Mouse (Mus musculus): ENCODE measurements at regions not wholly inside any gene's neighbourhood (a gene's known extent, or its start where the extent isn't known, plus 50 kb on each side); places are given as distances from the start of the nearest gene placed in this dataset.

GRCm38 (mm10) chr15:51536317-51536716, 2348.4 kb upstream of the Gm7489 start:
- DNase-seq (ENCODE audit: extremely low spot score in 1 of 2, low spot score in 1 of 2): peak in 1 of 2 experiments; percentile 7

DNA sequence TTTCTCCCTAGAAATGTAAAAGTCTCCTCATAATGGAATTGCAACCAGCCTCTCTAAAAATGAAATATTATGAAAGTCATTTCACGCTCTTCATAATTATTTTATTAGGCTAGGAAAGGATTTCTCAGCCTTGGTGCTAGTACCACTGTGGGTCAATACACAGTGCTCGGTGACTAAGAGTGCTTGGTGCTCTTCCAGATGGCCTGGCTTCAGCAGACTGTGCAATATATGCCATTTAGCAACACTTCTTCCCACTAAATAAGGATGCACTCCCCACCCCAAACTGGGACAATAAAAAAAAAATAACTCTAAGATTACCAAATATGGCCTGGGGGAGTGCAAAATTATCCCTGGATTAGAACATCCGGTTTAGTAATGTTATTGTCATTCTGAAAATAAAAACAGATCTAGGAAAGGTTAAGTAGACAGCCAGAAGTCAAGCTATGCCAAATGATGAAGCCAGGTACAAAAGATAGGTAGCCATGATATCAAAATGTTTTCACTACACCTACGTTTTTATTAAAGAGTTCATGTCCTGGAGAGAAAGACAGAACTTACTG, 2333.4 kb upstream of the Gm7489 start:
- DNase-seq (ENCODE audit: extremely low spot score in 1 of 2, low spot score in 1 of 2): no peak

DNA sequence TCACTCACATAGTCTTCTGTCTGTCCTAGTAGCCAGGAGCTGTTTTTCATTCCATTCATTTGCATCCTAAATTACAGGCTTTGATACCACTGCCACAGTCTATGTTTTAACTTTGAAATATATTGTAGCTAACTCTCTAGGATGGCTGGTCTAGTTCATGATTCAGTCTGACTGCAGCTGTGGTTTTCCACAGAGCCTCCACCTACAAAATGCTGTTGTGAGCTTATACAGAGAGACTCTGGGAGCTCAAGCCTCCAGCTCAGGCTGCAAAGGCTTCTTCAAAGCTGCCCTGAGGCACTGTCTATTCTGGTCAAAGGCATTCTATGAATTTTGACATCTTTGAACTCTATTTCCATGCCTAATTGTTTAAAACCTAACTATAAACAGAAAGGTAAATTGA, 2326.5 kb upstream of the Gm7489 start:
- DNase-seq (ENCODE audit: extremely low spot score in 1 of 2, low spot score in 1 of 2): no peak

DNA sequence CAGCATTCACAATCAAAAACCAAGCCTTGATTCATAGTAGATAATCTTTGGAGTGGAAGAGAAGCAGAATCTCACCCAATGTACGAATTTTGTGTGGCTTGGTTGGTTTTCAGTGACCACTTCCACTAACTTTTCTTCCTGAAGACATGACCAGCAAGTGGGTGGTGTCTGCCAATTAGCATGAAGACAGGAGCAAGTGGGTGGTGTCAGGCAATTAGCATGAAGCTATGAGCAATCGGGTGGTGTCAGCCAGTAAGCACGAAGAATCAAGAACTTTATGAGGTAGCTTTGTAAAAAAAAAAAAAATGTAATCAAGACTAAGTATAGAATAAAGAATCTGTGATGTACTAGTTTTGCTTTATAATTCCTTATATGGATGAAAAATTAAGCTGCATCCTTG, 2319.2 kb upstream of the Gm7489 start:
- DNase-seq (ENCODE audit: extremely low spot score in 1 of 2, low spot score in 1 of 2): peak in 1 of 2 experiments; percentile 35

DNA sequence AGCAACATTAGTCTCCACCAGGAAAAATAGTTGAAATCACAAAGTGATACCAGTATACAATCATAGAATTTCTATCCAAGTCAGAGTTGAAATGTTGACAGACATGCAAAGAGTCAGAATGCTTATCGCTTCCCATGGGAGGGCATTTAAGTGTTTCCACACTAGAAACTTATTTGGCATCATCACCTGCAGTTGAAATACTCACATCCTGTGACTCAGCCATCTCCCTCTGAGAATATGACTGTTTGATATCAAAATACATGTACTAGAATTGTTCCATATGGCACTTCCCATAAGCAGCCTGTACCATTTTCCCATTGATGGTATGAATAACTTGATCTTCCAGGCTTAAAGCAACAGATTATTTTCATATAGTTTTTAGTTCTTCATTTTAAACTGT, 2314.1 kb upstream of the Gm7489 start:
- DNase-seq (ENCODE audit: extremely low spot score in 1 of 2, low spot score in 1 of 2): no peak

- no peak for DNase-seq (ENCODE audit: extremely low spot score in 1 of 2, low spot score in 1 of 2)
These were observed 2310.1 kb upstream of the Gm7489 start for GRCm38 (mm10) chr15:51574538-51575105.

GRCm38 (mm10) chr15:51583636-51584035, 2301.1 kb upstream of the Gm7489 start:
- no peak for DNase-seq (ENCODE audit: extremely low spot score in 1 of 2, low spot score in 1 of 2)

- DNase-seq (ENCODE audit: extremely low spot score in 1 of 2, low spot score in 1 of 2): no peak
These were observed 2298.6 kb upstream of the Gm7489 start for GRCm38 (mm10) chr15:51586146-51586545.

- no peak for DNase-seq (ENCODE audit: extremely low spot score in 1 of 2, low spot score in 1 of 2)
These were observed 2293.2 kb upstream of the Gm7489 start for GRCm38 (mm10) chr15:51591406-51592068.

GRCm38 (mm10) chr15:51592069-51592435, 2292.7 kb upstream of the Gm7489 start:
- DNase-seq (ENCODE audit: extremely low spot score in 1 of 2, low spot score in 1 of 2): no peak

DNA sequence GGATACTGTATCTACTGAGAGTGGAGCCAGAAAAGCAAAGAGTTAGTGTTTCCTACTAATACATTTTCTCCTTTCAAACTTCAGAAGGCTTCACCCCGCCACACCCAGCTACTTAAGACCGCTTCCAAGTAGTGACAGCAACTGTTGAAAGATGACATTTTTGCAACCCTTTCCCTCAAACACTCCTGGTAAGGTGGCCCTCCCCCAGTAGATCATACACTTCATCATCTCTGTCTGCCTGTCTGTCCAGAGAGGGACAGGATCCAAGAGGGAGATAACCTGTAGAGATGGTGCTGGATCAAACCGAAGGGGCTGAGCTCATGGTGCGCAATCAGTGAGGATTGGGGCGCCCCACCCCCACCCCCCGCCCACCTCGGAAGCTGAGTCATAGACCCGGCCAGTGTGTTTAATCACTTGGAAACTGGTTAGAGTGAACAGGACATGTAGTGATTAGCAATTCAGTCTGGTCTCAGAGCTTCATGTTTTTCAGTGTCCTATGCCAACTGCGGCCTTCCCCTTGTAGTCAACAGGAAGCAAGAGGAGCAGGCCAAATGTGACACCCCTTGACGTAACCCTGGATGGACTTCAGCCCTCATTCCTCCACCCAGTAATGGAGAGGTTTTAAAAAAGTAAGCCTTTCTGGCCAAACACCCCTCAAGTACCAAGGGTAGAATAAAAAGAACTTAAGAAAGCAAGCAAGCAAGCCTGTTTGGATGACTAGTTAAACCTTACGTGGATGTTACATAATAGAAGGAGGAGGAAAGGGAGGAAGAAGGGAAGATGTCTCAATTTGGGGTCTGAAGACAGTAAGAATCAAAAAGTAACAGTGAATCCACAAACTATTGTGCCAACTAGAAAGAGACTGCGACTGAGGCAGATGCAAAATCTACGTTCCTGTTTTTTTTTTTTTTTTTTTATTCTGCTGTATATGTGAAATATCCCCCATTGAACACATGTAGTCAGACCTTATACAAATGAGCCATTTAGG, 2291.9 kb upstream of the Gm7489 start:
- no peak for DNase-seq (ENCODE audit: extremely low spot score in 1 of 2, low spot score in 1 of 2)

DNA sequence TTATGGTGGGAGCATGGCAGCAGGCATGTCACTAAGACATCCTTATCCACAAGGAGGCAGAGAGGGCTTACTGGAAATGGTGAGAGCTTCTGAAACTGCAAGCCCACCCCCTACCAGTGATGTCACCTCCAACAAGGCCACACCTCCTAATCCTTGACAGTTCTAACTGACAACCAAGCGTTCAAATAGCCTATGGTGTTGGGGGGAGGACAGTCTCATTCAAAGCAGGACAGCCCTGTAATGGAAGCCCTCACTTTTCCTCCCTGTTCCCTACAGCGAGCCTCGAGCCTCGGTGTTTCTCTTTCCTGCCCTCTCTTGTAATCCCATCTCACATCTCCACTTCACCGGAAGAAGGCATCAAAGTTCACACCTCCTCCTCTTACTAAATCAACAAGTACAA, 2290.6 kb upstream of the Gm7489 start:
- no peak for DNase-seq (ENCODE audit: extremely low spot score in 1 of 2, low spot score in 1 of 2)

DNA sequence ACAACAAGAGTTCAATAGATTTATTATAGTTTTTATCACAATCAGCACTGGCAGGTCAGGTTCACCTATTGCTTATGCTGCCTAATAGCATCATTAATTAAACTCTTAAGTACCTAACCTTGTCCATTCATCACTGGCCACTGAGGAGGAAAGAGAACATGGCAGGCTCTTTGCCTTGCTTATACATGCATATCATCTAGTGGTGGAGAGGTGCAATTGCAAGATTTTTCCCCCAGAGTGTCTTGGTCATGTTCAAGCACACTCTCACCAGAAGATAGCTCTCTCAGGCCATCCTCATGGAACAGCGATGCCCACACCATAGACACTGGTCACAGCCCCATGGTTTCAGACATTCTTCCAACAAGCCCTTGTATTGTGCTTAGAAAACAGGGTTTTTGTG, 2289.1 kb upstream of the Gm7489 start:
- DNase-seq (ENCODE audit: extremely low spot score in 1 of 2, low spot score in 1 of 2): peak in 1 of 2 experiments; percentile 62

GRCm38 (mm10) chr15:51597841-51598240, 2286.9 kb upstream of the Gm7489 start:
- DNase-seq (ENCODE audit: extremely low spot score in 1 of 2, low spot score in 1 of 2): no peak

DNA sequence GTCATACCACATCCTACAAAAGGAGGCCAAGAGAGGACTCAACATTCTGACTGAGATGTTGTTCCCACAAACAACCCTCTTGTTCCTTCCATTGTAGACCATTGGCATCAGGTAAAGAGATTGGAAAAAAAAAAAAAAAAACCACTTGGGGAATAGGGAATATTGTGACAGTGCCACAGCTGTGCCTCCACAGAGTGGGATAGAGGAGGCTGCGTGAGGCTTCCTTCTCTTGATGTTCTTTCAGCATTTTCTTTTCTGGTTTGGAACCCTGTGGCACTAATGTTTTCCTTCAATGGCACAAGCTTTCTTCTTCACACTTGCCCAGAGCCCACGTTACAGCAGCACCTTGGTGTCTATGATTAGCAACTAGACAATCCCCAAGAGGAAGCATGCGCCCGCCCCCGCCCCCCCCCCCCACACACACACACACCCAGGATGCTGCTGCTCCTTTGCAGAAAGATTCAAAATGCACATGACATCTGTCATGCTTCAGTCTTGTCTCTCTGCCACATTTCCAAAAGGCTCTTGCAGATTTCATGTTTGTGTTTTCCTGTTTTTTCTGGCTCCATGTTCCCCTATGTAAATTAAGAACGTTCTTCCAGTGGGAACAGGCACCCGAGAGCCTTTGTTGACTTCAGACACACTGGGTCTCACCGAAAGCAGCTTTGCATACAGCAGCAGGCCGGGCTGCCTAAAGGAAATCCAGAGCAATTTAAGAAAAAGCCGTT, 2283.4 kb upstream of the Gm7489 start:
- no peak for DNase-seq (ENCODE audit: extremely low spot score in 1 of 2, low spot score in 1 of 2)

DNA sequence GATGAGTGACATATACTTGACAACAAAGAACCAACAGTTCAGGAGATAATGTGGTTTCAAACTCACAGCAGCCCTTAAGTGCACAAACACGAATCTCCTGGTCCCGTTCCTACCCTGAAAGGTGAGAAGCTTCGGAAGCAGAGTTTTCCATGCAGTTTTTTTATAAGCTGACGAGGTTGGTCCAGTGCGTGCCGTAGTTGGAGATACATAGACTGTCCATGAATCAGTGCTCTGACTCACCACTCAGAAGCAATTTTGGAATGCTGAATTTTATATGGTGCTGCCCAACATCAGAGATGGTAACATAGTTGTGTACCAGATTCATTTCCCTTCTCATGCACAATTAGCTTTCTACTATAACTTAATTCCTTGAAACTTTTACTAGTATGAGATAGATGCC, 2263.3 kb upstream of the Gm7489 start:
- no peak for DNase-seq (ENCODE audit: extremely low spot score in 1 of 2, low spot score in 1 of 2)

GRCm38 (mm10) chr15:51627463-51627862, 2257.2 kb upstream of the Gm7489 start:
- peak; percentile 38 to 68 for DNase-seq (ENCODE audit: extremely low spot score in 1 of 2, low spot score in 1 of 2)

GRCm38 (mm10) chr15:51628518-51628917, 2256.2 kb upstream of the Gm7489 start:
- DNase-seq (ENCODE audit: extremely low spot score in 1 of 2, low spot score in 1 of 2): no peak

DNA sequence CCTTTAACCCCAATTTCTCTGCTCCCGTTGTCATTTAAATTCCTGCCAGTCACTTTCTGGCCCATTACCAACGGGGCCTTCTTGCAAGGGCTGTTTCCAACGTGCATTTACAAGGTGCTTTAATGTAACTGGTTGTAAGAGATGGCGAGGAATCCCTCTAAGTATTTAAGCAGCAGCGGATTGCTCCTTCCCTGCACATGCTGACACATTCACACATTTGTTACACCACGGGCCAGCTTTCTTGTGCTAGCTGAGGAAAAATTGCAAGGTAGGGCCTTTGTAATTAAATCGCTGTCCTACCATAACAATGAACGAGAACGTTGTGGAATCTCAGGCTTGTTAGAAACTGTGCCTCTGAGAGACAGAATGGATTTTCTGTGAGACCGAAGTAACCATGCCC, 2252.8 kb upstream of the Gm7489 start:
- DNase-seq (ENCODE audit: extremely low spot score in 1 of 2, low spot score in 1 of 2): no peak

DNA sequence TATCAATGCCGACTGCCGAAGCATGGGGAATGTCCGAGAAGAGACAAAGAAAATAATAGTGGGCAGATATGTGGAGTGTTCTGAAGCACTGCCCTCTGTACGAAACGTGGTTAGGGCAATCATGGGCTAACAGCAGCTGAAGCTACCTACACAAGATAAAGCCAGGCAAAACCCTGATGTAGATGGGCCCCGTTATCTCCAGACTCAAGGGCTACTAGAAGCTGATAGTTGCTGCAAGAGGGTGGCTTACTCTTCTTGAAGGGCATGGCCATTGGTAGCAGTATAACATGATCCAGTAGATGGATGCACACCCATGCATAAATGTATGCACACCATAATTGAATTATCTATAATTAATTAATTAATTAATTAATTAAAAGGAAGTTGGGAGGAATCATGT, 2251.6 kb upstream of the Gm7489 start:
- DNase-seq (ENCODE audit: extremely low spot score in 1 of 2, low spot score in 1 of 2): no peak

DNA sequence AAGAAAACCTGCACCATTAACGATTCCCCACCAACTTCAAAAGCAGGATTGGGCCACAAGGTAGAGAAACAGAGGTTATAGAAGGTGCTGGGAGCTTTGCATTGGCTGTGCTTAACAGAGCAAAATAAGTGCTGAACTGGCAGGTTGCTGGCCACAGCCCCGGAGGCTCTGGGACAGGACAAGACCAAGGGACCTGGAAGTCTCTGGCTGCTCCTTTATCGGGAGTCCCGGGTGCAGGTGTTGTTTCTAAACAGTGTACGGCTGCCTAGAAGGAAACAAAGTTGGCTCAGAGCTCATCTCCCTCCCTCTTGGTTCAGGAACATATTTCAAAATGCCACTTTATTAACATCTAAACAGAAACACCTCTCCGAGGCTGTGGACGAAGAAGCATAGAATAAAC, 2250.0 kb upstream of the Gm7489 start:
- DNase-seq (ENCODE audit: extremely low spot score in 1 of 2, low spot score in 1 of 2): no peak

Measured in frontal cortex, adult 2 months (tissue).